Mouse (Mus musculus) forebrain, embryonic 12.5 days (tissue): Measurements from ENCODE around the gene Satb1. TPM values are rescaled to one million over a fixed set of nuclear protein-coding genes. Genes with fewer than 3 reads are reported as not detected.

Source experiments
- ATAC-seq: fragments of 200-750 bp; cut with Nextera tagmentation; 2 replicates; pipeline ENCODE4 v1.8.0; 2017; ENCODE audit warnings: moderate TSS enrichment; ENCODE audit not compliant: low FRiP score
- H3K27ac ChIP-seq: fragments of 300-500 bp; sonication (generic); 2 replicates; pipeline ENCODE4 v1.5.1; 2016; ENCODE audit warnings: mild to moderate bottlenecking
- H3K27me3 ChIP-seq: fragments of 300-500 bp; sonication (generic); 2 replicates; pipeline ENCODE4 v1.6.1; 2016; ENCODE audit warnings: mild to moderate bottlenecking
- H3K36me3 ChIP-seq: fragments of 300-500 bp; sonication (generic); replicated peaks from 2 replicates; pipeline ENCODE4 v1.6.1; 2016; ENCODE audit warnings: mild to moderate bottlenecking
- H3K4me1 ChIP-seq: fragments of 300-500 bp; sonication (generic); 2 replicates; pipeline ENCODE4 v1.6.1; 2016
- H3K4me2 ChIP-seq: fragments of 300-500 bp; sonication (generic); 2 replicates; pipeline ENCODE4 v1.6.1; 2016; ENCODE audit warnings: mild to moderate bottlenecking, moderate library complexity
- H3K4me3 ChIP-seq: fragments of 300-500 bp; sonication (generic); replicated peaks from 2 replicates; pipeline ENCODE4 v1.5.1; 2016; ENCODE audit warnings: mild to moderate bottlenecking
- H3K9ac ChIP-seq: fragments of 300-500 bp; sonication (generic); 2 replicates; pipeline ENCODE4 v1.6.1; 2016; ENCODE audit warnings: mild to moderate bottlenecking
- H3K9me3 ChIP-seq: fragments of 300-500 bp; sonication (generic); 2 replicates; pipeline ENCODE4 v1.6.1; 2016
- WGBS: fragments of 180-500 bp; shearing (Covaris S2); methylation state at CpG from one replicate; pipeline ENCODE4 v1.1.7; 2016; 5-methylcytosine and 5-hydroxymethylcytosine counted together
- polyA plus RNA-seq: library from polyadenylated mRNA; unstranded; fragments of >200 nt; fragmentation: Nextera tagmentation; extraction: Ambion mirVana; gene quantifications from 2 replicates; pipeline ENCODE4 v1.2.1, GENCODE M21; 2016

Gene Satb1
- polyA plus RNA-seq, 1 experiment from 2014 or later, result 37.9 TPM

DNA sequence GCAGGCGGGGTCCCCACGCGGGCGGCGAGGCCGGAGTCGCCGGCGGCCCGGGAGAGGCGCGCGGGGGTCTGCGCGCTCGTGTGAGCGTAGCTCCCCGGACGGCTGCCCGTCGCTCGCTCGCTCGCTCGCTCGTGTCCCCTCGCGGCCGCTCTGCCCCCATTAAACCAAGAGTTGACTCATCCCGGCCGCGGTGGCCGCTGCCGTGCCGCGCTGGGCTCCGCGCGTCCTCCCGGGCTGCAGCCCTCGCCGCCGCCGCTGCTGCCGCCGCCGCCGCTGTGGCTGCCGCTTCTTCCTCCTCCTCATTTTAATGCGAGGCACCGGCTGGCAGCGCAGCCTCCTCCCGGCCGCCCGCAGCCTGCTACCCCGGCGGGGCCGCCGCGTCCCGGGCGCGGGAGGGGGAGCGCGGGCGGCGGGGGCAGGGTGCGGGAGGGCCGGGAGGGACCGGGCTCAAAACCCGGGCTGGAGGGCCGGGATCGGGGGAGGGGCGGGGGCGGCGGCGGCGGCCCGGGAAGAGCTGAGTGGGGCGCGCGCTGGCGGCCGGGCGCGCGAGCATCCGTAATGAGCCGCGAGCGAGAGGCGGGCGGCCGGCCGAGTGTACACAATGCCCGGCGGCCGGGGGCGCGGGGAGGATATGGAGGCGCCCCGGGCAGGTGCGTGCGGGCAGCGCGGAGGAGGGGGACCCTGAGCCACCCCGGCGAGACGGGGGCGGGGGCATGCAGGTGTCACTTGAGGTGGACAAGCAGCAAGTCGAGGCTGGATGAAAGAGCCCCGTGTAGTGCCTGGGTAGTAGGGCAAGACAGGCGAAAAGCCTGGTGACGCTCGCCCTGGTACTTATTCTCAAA lies 19.9 kb downstream of the Satb1 start:
- Histone ChIP-seq H3K4me1 (peaks cover 13% of the 10 kb centered on the region), H3K36me3 (no peaks in the 10 kb centered on the region), H3K9me3 (no peaks in the 10 kb centered on the region), H3K9ac (peak overlapping the region; percentile 90), H3K4me2 (peak overlapping the region; percentile 65), H3K27ac (peak overlapping the region; percentile 97), H3K27me3 (no peaks in the 10 kb centered on the region), H3K4me3 (peak overlapping the region; percentile 92)
- ATAC-seq, result peak; percentile 91
- WGBS, result under 1% methylated on average over 84 of the region's 115 CpGs

- WGBS, result under 1% methylated on average over 38 of the region's 48 CpGs
- Histone ChIP-seq H3K4me3 (peak overlapping the region; percentile 92), H3K27ac (peak overlapping the region; percentile 97)
These were observed 20.7 kb downstream of the Satb1 start for GRCm38 (mm10) chr17:51812261-51812941.

DNA sequence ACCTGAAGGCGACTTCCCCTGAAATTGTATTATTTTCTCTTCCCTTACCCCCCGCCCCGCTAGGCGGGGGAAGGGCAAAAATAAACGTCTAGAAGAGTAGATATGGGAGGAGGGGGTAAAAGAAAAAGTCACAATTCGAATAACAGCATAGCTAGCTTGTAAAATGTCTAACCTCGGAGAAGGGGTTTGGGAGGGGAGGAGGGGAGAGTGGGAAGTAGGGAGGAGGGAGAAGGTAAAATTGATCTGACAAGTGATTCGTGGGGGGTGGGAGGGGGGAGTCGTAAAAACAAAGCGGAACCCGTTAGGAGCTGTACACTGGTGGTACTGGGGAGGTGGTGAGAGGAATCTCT lies 21.2 kb downstream of the Satb1 start:
- Histone ChIP-seq H3K9ac (peak overlapping the region; percentile 90), H3K4me1 (peaks cover 13% of the 10 kb centered on the region), H3K4me2 (peak overlapping the region; percentile 65), H3K27ac (peak overlapping the region; percentile 97), H3K9me3 (no peaks in the 10 kb centered on the region), H3K4me3 (peak overlapping the region; percentile 92), H3K27me3 (no peaks in the 10 kb centered on the region), H3K36me3 (peaks cover 6% of the 10 kb centered on the region; the same call in 1 of the 2 replicates)
- under 1% methylated on average over 11 of the region's 11 CpGs for WGBS
- 0 out of 2 replicates have a peak, but pooled peaks have one; percentile 0 for ATAC-seq

More at GRCm38 (mm10) chr17:51812261-51812941, 20.7 kb downstream of the Satb1 start:
- H3K36me3 ChIP-seq, result peaks cover 3% of the 10 kb centered on the region; the same call in 1 of the 2 replicates
- peak overlapping the region; percentile 90 for H3K9ac ChIP-seq
- H3K9me3 ChIP-seq, result no peaks in the 10 kb centered on the region
- ATAC-seq, result peak; percentile 55
- peak overlapping the region; percentile 65 for H3K4me2 ChIP-seq
- no peaks in the 10 kb centered on the region for H3K27me3 ChIP-seq
- peaks cover 13% of the 10 kb centered on the region for H3K4me1 ChIP-seq

- Histone ChIP-seq H3K27ac (0 out of 2 replicates have a peak overlapping the region, but pooled peaks have one; percentile 97), H3K9ac (peak overlapping the region; percentile 90), H3K27me3 (no peaks in the 10 kb centered on the region), H3K4me3 (peak overlapping the region; percentile 92), H3K4me1 (peaks cover 15% of the 10 kb centered on the region), H3K4me2 (peak overlapping the region; percentile 65), H3K36me3 (peaks cover 9% of the 10 kb centered on the region), H3K9me3 (no peaks in the 10 kb centered on the region)
- no peak for ATAC-seq
- 3% methylated on average over 8 of the region's 8 CpGs for WGBS
These were observed 21.8 kb downstream of the Satb1 start for GRCm38 (mm10) chr17:51811086-51811868.

DNA sequence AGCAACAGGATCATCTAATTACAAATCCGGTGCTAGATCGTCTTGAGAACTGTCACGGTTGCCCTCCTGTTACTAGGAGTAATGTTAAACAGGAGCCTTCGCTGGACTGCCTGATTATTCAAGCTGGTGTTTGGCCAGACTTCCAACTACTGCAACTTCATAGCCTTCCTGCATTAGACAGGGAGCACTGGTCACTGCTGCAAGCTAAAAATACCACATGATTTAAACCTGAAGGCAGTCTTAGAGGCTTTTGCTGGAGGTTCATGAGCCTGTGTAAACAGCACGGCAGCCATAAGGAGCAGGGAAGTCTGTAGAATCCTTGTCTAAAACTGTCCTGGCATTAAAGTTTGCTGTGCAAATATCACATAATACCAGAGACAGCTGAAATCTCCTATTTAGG lies 25.7 kb downstream of the Satb1 start:
- Histone ChIP-seq H3K27me3 (no peaks in the 10 kb centered on the region), H3K36me3 (peaks cover 30% of the 10 kb centered on the region), H3K27ac (no peak overlapping the region), H3K9ac (no peak overlapping the region), H3K4me3 (no peak overlapping the region), H3K9me3 (no peaks in the 10 kb centered on the region), H3K4me2 (no peak overlapping the region), H3K4me1 (peaks cover 18% of the 10 kb centered on the region)
- ATAC-seq, result no peak
- WGBS, result 77% methylated on average over 5 of the region's 5 CpGs

- ATAC-seq, result no peak
- Histone ChIP-seq H3K9me3 (no peaks in the 10 kb centered on the region), H3K27me3 (no peaks in the 10 kb centered on the region), H3K36me3 (peaks cover 34% of the 10 kb centered on the region), H3K9ac (no peak overlapping the region; the same call in 1 of the 2 replicates), H3K4me2 (no peak overlapping the region), H3K27ac (0 out of 2 replicates have a peak overlapping the region, but pooled peaks have one; percentile 19), H3K4me1 (peaks cover 17% of the 10 kb centered on the region), H3K4me3 (no peak overlapping the region)
- WGBS, result 78% methylated on average over 12 of the region's 12 CpGs
These were observed 26.7 kb downstream of the Satb1 start for GRCm38 (mm10) chr17:51806124-51806960.

GRCm38 (mm10) chr17:51800208-51800607 lies 32.9 kb downstream of the Satb1 start:
- Histone ChIP-seq H3K9ac (no peak overlapping the region), H3K27me3 (no peaks in the 10 kb centered on the region), H3K27ac (no peak overlapping the region), H3K4me1 (no peaks in the 10 kb centered on the region), H3K4me2 (no peak overlapping the region), H3K36me3 (peaks cover 20% of the 10 kb centered on the region), H3K9me3 (no peaks in the 10 kb centered on the region), H3K4me3 (no peak overlapping the region)
- whole genome bisulfite sequencing, result 83% methylated on average over 6 of the region's 6 CpGs
- ATAC-seq, result no peak

- no peak for ATAC-seq
- H3K4me2 ChIP-seq, result no peak overlapping the region
These were observed 36.6 kb downstream of the Satb1 start for GRCm38 (mm10) chr17:51796459-51796858.

GRCm38 (mm10) chr17:51791226-51791625 lies 41.9 kb downstream of the Satb1 start:
- H3K36me3 ChIP-seq, result 0 out of 2 replicates have a peak, but pooled peaks cover 6% of the 10 kb centered on the region
- 63% methylated on average over 5 of the region's 5 CpGs for WGBS
- H3K4me2 ChIP-seq, result no peak overlapping the region
- no peak overlapping the region for H3K4me3 ChIP-seq
- H3K9me3 ChIP-seq, result no peaks in the 10 kb centered on the region
- H3K4me1 ChIP-seq, result peaks cover 17% of the 10 kb centered on the region
- no peaks in the 10 kb centered on the region for H3K27me3 ChIP-seq
- no peak for ATAC-seq
- H3K9ac ChIP-seq, result no peak overlapping the region
- no peak overlapping the region for H3K27ac ChIP-seq

More at GRCm38 (mm10) chr17:51796459-51796858, 36.6 kb downstream of the Satb1 start:
- no peak overlapping the region for H3K9ac ChIP-seq
- no peak overlapping the region for H3K27ac ChIP-seq
- H3K4me3 ChIP-seq, result no peak overlapping the region
- peaks cover 8% of the 10 kb centered on the region for H3K36me3 ChIP-seq
- no peaks in the 10 kb centered on the region for H3K9me3 ChIP-seq
- no peaks in the 10 kb centered on the region for H3K27me3 ChIP-seq
- H3K4me1 ChIP-seq, result no peaks in the 10 kb centered on the region; the same call in 1 of the 2 replicates
- WGBS, result 93% methylated on average over 5 of the region's 5 CpGs

DNA sequence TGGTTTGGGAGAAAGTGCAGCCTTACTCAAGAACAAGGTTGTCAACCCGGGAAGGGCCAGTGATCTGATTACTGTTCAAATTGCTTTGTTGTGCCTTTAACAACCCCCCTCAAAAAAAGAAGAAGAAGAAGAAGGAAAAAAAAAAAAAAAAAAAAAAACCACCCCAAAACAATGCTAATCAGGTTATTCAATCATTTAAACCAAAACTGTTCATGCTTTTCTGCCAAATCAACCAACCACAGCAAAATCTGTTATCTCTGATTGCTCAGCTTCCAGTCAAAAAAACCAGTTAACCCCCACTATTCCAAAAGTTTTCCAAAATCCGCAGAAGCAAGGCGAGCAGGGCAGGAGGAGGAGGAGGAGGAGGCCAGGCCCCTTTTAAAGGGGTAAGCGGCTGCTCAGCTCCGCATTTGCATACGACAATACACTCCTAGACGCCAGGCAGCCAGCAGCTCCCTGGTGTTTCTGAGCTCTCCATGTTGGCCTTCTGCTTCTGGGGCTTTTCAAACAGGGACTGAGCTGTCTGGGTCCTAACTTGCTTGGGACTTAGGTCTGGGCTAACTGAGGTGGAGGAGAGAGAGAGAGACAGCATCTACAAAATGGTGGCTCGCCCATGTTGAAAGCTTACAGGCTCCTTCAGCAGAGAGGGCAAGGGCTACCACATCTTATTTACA lies 42.6 kb downstream of the Satb1 start:
- Histone ChIP-seq H3K9ac (no peak overlapping the region), H3K4me3 (no peak overlapping the region), H3K4me2 (peak overlapping the region; percentile 34), H3K36me3 (0 out of 2 replicates have a peak, but pooled peaks cover 6% of the 10 kb centered on the region), H3K27me3 (no peaks in the 10 kb centered on the region), H3K4me1 (peaks cover 17% of the 10 kb centered on the region), H3K9me3 (no peaks in the 10 kb centered on the region), H3K27ac (peak overlapping the region; percentile 50; the same call in 1 of the 2 replicates)
- ATAC-seq, result peak; percentile 71; the same call in 1 of the 2 replicates
- WGBS, result 8% methylated on average over 8 of the region's 8 CpGs

GRCm38 (mm10) chr17:51789777-51790176 lies 43.3 kb downstream of the Satb1 start:
- Histone ChIP-seq H3K27ac (no peak overlapping the region), H3K27me3 (no peaks in the 10 kb centered on the region), H3K4me1 (peaks cover 17% of the 10 kb centered on the region), H3K4me2 (no peak overlapping the region), H3K36me3 (0 out of 2 replicates have a peak, but pooled peaks cover 10% of the 10 kb centered on the region), H3K4me3 (no peak overlapping the region), H3K9me3 (no peaks in the 10 kb centered on the region), H3K9ac (no peak overlapping the region)
- ATAC-seq, result no peak
- 71% methylated on average over 6 of the region's 6 CpGs for WGBS
